Mouse (Mus musculus): ENCODE measurements around the gene Cebpa.
A peak's percentile ranks its signal among the peaks of the same experiment; 100 is the strongest.

The Cebpa gene

GRCm38 (mm10) chr7:35120146-35120691 is 1.1 kb downstream of the Cebpa start:
- peak; percentile 67 for DNase-seq (ENCODE audit: low spot score)

DNA sequence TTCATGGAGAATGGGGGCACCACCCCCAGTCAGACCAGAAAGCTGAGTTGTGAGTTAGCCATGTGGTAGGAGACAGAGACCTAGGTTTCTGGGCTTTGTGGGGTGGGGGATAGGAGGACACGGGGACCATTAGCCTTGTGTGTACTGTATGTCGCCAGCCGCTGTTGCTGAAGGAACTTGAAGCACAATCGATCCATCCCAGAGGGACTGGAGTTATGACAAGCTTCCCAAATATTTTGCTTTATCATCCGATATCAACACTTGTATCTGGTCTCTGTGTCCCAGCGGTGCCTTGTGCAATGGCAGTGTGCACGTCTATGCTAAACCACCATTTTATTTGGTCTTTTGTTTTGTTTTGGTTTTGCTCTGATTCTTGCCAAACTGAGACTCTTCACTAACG is 2.1 kb downstream of the Cebpa start:
- DNase-seq (ENCODE audit: low spot score): no peak

DNA sequence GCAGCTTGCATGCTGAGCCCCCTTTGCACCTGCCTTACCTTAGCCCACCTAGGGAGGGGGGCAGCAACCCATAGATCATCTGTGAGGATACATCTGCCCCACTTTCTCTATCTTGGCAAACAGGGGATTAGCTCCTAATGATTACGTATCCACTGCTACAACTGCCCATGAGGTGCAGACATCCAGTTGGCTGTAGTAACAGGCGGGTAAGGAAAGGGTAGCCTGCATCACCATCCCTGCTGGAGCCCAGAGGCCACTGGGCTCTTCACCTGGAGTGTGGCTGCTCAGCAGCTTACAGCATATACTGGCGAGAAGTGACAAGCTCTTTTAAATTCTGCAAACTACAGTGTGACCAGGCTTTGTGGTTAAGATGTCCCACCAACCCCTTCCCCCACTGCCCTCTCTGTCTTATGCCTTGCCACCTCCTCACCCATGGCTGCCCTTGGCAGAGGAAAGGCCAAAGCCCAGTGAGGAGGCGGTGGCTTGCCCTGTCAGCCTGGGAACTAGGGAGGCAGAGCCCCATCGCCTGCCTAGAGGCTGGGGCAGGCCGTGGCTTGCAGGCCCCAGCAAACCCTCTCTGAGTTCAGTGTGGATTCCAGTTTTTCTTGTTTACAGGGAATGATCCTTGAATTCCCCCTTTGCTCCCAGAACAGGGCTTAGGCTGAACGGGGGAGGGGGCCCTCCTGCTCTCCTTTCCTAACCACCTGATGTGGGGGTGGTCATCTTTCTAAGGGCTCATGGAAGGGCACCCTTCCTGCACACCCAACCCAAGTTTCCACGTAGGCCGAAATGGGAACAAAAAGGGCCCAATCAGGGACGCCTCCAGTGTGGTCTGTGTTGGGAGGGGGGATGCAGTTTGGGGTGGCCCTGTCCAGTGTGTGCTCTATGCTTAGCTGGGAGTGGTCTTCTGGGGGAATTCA is 3.6 kb downstream of the Cebpa start:
- DNase-seq (ENCODE audit: low spot score): no peak

DNA sequence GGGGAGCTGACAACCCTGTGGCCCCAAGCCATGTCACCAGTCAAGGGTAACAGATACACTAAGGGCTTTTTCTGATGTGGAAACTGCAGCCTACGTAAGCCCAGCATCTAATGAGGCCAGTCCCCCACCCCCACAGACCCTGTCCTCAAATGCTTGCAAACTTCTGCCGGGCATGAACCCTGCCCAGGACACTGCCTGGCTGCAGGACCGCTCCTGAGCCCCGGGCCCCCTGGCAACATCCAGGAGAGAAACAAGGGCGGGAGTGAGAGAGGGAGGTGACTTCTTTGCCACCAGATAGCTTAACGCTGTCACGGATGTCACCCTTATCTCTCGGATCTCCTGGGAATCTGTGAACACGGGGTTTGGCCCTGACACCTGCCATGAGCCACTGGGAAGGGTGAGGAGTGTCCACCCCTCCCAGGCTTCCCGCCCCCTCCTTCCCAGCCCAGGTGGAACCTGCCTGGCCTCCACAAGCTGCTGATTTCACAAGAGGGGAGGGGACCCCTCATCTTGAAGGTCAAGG is 4.4 kb downstream of the Cebpa start:
- DNase-seq (ENCODE audit: low spot score): no peak

- DNase-seq (ENCODE audit: low spot score): no peak
These were observed 5.1 kb downstream of the Cebpa start for GRCm38 (mm10) chr7:35124216-35124615.

- no peak for DNase-seq (ENCODE audit: low spot score)
These were observed 5.7 kb downstream of the Cebpa start for GRCm38 (mm10) chr7:35124745-35125144.

- DNase-seq (ENCODE audit: low spot score): no peak
These were observed 6.9 kb downstream of the Cebpa start for GRCm38 (mm10) chr7:35125971-35126370.

GRCm38 (mm10) chr7:35127001-35127400 is 7.9 kb downstream of the Cebpa start:
- no peak for DNase-seq (ENCODE audit: low spot score)

- DNase-seq (ENCODE audit: low spot score): no peak
These were observed 8.6 kb downstream of the Cebpa start for GRCm38 (mm10) chr7:35127721-35128120.

DNA sequence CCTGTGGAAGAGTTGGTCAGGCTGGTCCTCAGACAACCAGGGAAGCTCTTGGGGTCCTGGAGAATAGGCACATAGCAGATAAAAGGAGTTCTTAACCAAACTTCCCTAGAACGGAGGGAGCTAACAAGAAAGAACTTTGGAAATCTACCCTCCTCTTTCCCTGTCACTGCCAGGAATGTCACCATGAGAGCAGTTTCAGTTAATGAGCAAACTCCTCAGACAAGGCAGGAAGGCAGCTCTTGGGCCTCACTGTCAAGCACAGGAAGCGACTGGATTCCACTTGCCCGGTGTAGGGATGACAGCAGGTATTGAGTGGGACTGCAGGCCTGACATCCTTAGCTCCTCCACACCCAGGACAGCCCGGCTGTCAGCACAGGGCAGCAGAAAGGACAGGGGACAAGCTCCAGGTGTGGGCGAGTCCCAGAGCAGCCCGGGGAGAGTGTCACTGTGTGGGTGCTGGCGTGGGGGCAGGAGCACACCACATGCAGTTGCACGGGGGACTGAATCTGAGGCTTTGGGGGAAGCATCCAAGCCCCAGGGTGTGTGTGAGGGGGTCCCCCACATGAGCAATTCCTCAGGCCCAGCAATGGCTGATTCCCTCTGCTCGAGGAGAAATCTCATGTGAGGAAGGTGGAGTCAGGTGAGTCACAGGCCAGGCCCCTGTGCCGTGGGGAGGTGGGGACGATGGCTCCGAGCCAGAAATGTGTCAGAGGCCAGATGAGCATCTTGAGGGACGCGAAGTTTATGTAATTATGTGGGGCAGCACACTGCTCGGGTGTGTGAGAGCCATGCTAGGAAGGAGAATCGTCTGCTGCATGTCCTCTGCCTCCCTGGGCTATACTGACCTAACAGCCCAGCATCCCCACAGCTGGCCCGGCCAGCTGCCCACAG is 9.8 kb downstream of the Cebpa start:
- DNase-seq (ENCODE audit: low spot score): no peak

GRCm38 (mm10) chr7:35130059-35130738 is 11.1 kb downstream of the Cebpa start:
- DNase-seq (ENCODE audit: low spot score): no peak

GRCm38 (mm10) chr7:35130888-35131287 is 11.8 kb downstream of the Cebpa start:
- DNase-seq (ENCODE audit: low spot score): no peak

DNA sequence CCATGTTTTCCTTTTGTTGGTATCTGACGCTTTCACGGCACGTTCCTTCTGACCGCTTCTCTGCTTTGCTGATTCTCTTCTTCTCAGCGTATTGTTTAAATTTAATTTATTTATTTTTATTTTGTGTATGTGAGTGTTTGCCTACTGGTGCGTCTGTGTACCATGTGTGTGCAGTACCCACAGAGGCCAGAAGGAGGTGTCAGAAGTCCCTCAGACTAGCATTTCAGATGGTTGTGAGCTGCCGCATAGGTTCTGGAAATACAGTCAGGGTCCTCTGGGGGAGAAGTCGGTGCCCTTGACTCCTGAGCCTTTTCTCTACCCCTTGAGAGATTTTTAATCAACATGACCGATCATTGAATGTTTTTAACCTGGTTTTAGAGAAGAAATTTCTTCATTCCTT is 12.5 kb downstream of the Cebpa start:
- DNase-seq (ENCODE audit: low spot score): no peak

GRCm38 (mm10) chr7:35134621-35135020 is 15.5 kb downstream of the Cebpa start:
- peak; percentile 64 for DNase-seq (ENCODE audit: low spot score)

DNA sequence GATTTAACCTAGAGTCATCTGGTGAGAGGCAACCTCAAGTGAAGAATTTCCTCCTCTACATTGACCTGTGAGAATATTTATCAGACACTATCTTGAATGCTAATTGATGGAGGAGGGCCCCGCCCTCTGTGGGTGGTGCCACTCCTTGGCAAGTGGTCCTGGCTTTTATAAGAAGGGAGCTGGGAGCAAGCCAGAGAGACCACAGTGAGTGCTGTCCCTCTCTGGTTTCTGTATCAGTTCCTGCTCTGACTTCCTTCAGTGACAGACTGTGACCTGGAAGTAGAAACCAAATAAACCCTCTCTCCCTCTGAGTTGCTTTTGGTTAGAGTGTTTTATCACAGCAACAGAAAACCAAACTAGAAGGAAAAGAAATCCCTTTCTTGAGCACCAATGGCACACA is 18.4 kb downstream of the Cebpa start:
- DNase-seq (ENCODE audit: low spot score): no peak

GRCm38 (mm10) chr7:35138481-35138880 is 19.4 kb downstream of the Cebpa start:
- DNase-seq (ENCODE audit: low spot score): no peak

- DNase-seq (ENCODE audit: low spot score): no peak
These were observed 20.8 kb downstream of the Cebpa start for GRCm38 (mm10) chr7:35139880-35140279.

GRCm38 (mm10) chr7:35141519-35141918 is 22.4 kb downstream of the Cebpa start:
- DNase-seq (ENCODE audit: low spot score): no peak

DNA sequence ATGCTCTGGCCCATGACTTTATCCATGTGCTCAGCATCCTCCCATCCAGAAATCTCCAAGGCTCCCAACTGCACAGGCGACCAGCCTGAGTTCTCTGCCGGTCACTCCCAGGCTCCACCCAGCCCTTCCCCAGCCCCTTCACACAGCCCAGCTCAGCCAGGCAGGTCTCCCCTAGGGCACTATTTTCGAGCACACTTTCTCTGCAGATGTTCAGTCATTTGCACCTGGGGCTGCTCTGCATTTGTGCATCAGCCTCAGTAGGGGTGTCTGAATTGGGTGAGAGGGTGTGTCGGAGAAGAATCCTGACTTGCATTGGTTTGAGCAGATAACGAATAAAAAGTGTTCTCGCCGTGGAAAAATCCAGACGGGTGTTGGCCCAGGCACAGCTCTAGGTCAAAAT is 23.4 kb downstream of the Cebpa start:
- DNase-seq (ENCODE audit: low spot score): no peak

DNA sequence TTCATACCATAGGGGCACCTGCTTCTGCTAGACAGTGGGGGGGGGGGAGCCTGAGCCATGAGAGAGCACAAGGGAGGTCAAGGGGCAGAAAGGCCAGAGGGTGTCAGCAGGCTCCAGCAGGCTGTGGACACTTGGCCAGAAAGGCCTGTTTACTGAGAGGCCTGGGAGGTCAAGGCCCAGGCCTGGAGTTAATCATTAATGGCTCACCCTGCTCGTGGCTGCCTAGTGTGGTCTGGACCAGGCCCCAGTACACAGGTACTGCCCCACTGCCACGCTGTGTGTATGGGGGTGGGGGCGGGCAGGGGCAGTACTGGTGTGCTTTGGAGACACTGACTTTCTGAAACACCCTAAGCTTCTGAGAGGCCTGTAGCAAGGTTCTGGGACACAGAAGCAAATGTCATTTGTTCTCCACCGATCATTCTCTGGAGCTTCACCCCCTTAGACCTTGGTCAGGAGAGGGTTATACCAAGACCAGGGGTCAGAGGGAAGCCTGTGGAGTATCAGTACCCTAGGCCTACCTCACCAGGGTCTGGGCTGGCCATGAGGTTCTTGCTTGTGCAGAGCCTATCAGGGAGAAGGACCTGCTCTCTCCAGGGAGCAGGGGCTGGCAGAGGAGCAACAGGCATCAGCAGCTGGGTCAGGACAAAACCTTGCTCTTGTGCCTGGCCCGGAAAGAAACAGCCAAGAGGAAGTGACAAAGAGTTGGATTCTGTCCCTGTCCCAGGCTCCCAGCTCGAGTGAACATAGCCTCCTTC is 24.9 kb downstream of the Cebpa start:
- no peak for DNase-seq (ENCODE audit: low spot score)

GRCm38 (mm10) chr7:35145068-35145467 is 26.0 kb downstream of the Cebpa start:
- no peak for DNase-seq (ENCODE audit: low spot score)
